Mouse (Mus musculus): ENCODE data around the gene Ap5m1. TPM values are rescaled to one million over a fixed set of nuclear protein-coding genes. Genes with fewer than 3 reads are reported as not detected.

The Ap5m1 gene
- total and polyA plus RNA-seq, 2 experiments from 2014 or later, result 15.8 to 20.5 TPM

DNA sequence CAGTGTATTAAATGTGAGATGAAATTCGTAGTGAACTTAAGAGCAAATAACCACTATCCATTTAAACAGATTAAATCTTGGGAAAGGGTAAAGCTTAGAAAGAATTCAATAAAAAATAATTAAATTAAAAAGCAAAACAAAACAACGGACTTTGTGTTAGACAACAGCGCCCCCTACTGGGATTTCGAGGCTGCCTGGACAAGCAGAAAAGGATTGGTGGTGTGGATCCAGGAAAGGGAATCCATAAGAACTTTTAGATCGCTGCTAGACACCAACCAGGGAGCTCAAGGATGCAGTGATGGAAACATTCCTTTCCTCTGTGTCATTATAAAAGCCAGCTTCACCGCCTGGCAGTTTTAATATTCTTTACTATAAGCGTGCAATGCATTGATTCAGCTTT, 52.5 kb downstream of the Ap5m1 start:
- Histone ChIP-seq H3K27ac (no peak overlapping the region), H3K27me3 (ENCODE audit: insufficient read depth, low read length) (no peaks in the 10 kb centered on the region), H3K36me3 (ENCODE audit: insufficient read depth, low read length) (no peaks in the 10 kb centered on the region), H3K4me2 (ENCODE audit: low read depth, low read length) (no peak overlapping the region), H3K4me3 (ENCODE audit: low read length) (no peak overlapping the region), H3K4me1 (ENCODE audit: insufficient read depth, low read length) (no peaks in the 10 kb centered on the region), H3K9ac (replicated peaks; ENCODE audit: low read length) (no peak overlapping the region), H3K9me3 (ENCODE audit: low read length) (no peaks in the 10 kb centered on the region)
- DNase-seq (ENCODE audit: low spot score) (peak; percentile 83), ATAC-seq (no peak)
- TF ChIP-seq CTCF (IDR thresholded peaks at IDR 0.05; ENCODE audit: low read depth), result peak; percentile 74
- WGBS, result 14% methylated on average over 7 of the region's 7 CpGs

DNA sequence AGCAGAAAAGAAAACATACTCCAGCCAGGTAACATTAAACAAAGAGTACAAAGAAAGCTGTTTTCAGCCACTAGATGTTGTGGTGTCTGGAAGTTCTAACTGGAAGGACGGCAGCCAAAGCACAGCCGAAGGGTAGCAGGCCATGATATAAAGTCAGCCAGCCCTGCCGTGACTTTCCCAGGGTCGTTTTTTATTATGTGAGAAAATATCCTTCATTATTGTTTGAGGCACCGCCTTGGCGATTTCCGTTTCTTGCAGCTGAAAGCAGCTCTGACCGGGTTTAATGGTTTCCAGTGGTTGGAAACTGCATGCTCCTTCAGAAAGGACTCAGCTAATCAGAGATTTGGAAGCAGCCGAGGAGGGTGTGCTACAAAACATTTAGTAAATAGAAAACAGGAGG, 55.8 kb downstream of the Ap5m1 start:
- H3K9ac ChIP-seq (replicated peaks; ENCODE audit: low read length), result no peak overlapping the region
- H3K4me1 ChIP-seq (ENCODE audit: insufficient read depth, low read length), result no peaks in the 10 kb centered on the region
- DNase-seq (ENCODE audit: low spot score) (no peak), ATAC-seq (no peak)
- H3K4me3 ChIP-seq (ENCODE audit: low read length), result no peak overlapping the region
- H3K36me3 ChIP-seq (ENCODE audit: insufficient read depth, low read length), result no peaks in the 10 kb centered on the region
- H3K9me3 ChIP-seq (ENCODE audit: low read length), result no peaks in the 10 kb centered on the region
- WGBS, result 64% methylated on average over 9 of the region's 9 CpGs
- no peak overlapping the region for H3K27ac ChIP-seq
- no peaks in the 10 kb centered on the region for H3K27me3 ChIP-seq (ENCODE audit: insufficient read depth, low read length)
- H3K4me2 ChIP-seq (ENCODE audit: low read depth, low read length), result no peak overlapping the region
- TF ChIP-seq CTCF (IDR thresholded peaks at IDR 0.05; ENCODE audit: low read depth), result no peak

DNA sequence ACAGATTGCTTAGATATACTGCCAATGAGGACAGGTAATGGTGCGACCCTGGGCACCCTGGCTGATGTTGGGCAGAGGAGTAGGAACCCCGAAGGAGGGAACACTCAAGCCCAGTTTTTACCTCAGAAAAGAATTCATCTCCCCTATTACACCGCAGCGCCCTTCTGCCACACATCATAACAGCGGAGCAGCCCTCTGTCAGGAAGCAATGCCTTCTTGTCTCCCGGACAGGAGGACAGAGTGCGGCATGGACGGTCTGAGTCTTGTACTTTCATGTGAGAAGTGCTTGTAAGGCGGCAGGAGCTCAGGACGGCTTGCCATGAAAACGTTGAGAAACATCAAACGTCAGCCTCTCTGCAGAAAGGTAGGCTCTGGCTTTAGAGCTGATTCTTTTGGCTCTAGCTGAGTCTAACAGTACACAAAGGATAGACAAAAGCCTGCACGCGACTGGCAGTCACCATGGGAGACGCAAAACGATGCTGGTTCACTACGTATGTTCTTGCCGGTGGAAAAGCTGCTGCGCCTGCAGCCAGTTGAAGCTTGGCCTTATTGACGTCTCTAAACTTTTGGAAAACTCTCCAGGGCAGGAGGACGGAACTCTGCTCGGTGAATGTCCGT, 61.4 kb downstream of the Ap5m1 start:
- peak overlapping the region; percentile 14; the same call in 1 of the 2 replicates for H3K4me3 ChIP-seq (ENCODE audit: low read length)
- ATAC-seq (peak; percentile 55; the same call in 1 of the 2 replicates), DNase-seq (ENCODE audit: low spot score) (peak; percentile 34)
- no peaks in the 10 kb centered on the region for H3K4me1 ChIP-seq (ENCODE audit: insufficient read depth, low read length)
- H3K4me2 ChIP-seq (ENCODE audit: low read depth, low read length), result peak overlapping the region; percentile 46
- H3K9me3 ChIP-seq (ENCODE audit: low read length), result no peaks in the 10 kb centered on the region
- no peak overlapping the region for H3K9ac ChIP-seq (replicated peaks; ENCODE audit: low read length)
- H3K27ac ChIP-seq, result no peak overlapping the region
- H3K36me3 ChIP-seq (ENCODE audit: insufficient read depth, low read length), result no peaks in the 10 kb centered on the region
- WGBS, result 20% methylated on average over 23 of the region's 23 CpGs
- no peak for TF ChIP-seq CTCF (IDR thresholded peaks at IDR 0.05; ENCODE audit: low read depth)
- H3K27me3 ChIP-seq (ENCODE audit: insufficient read depth, low read length), result no peaks in the 10 kb centered on the region

DNA sequence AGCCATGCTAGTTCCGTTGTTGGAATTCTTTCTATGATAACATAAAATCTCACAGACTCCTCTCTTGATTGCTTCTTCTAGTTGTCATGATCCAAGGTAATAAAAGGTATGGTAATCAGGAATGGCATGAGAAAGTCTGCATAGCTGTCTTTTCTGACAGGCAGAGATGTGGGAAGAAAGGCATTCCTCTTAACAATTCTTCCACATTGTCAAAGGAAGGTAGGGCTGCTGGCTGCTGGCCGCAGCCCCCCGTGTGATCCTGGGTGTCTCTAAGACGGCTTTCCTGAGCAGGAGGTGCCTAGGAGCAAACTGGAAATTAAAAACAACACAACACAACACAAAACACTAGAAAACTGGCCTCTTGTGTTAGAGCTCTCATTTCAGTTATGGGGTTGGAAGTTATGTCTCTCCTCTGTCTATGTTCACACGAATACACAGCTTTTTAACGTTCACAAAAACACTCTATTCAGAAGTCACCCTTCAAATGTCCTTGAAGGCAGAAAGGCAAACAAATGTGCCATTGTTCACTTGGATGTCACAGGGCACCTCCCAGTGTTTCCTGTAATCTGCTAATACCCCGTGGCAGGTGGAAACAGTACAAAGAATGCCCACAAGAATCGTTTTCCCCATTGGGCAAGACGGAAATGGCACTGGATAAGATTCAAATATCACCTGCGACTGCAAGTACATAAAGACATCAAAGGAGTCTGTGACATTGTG, 62.8 kb downstream of the Ap5m1 start:
- no peaks in the 10 kb centered on the region for H3K27me3 ChIP-seq (ENCODE audit: insufficient read depth, low read length)
- no peaks in the 10 kb centered on the region for H3K36me3 ChIP-seq (ENCODE audit: insufficient read depth, low read length)
- 34% methylated on average over 10 of the region's 10 CpGs for WGBS
- no peaks in the 10 kb centered on the region for H3K9me3 ChIP-seq (ENCODE audit: low read length)
- no peak for TF ChIP-seq CTCF (IDR thresholded peaks at IDR 0.05; ENCODE audit: low read depth)
- DNase-seq (ENCODE audit: low spot score) (no peak), ATAC-seq (no peak)
- H3K4me1 ChIP-seq (ENCODE audit: insufficient read depth, low read length), result no peaks in the 10 kb centered on the region
- H3K4me3 ChIP-seq (ENCODE audit: low read length), result no peak overlapping the region
- H3K27ac ChIP-seq, result no peak overlapping the region
- H3K4me2 ChIP-seq (ENCODE audit: low read depth, low read length), result no peak overlapping the region
- no peak overlapping the region for H3K9ac ChIP-seq (replicated peaks; ENCODE audit: low read length)

DNA sequence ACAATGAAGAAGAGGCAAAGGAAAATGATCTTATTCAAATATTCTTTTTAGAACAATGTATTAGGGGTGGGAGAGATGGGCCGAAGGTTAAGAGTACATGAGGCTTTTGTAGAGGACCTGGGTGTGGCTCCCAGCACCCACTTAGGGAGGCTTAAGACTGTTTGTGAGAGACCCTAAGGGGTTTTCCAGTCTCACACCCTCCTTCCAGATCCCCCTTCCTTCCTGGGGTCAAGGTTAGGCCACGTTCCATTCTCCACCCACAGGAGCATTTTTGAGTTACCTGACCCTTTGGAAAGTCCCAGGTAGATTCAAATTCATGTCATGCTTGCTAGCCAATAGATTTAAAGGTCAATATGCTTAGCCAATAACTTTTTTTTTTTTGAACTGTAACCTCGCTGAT, 66.5 kb downstream of the Ap5m1 start:
- Histone ChIP-seq H3K36me3 (ENCODE audit: insufficient read depth, low read length) (no peaks in the 10 kb centered on the region), H3K27ac (no peak overlapping the region), H3K27me3 (ENCODE audit: insufficient read depth, low read length) (no peaks in the 10 kb centered on the region), H3K4me1 (ENCODE audit: insufficient read depth, low read length) (no peaks in the 10 kb centered on the region), H3K4me3 (ENCODE audit: low read length) (no peak overlapping the region), H3K4me2 (ENCODE audit: low read depth, low read length) (no peak overlapping the region), H3K9me3 (ENCODE audit: low read length) (no peaks in the 10 kb centered on the region), H3K9ac (replicated peaks; ENCODE audit: low read length) (no peak overlapping the region)
- 87% methylated on average over 3 of the region's 3 CpGs for WGBS
- DNase-seq (ENCODE audit: low spot score) (no peak), ATAC-seq (no peak)
- TF ChIP-seq CTCF (IDR thresholded peaks at IDR 0.05; ENCODE audit: low read depth), result no peak

DNA sequence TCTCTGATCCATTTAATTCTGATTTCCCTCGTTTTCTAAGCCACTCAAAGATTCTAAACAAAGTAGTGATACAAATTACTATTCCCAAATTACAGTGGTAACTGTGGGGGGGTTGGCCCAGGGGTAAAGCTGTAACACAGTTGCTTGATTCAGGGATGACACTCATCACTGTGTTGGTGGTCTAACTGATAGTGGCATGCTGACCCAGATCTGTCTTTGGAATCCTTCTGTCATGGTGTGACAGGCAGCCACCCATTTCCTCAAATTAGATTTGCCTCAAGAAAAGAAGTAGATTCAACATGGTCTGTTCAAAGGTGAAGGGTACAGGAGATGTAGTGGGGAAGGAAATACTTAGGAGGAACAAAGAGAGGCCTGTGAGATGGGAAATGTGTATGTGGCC, 72.3 kb downstream of the Ap5m1 start:
- H3K9me3 ChIP-seq (ENCODE audit: low read length), result no peaks in the 10 kb centered on the region
- H3K4me3 ChIP-seq (ENCODE audit: low read length), result no peak overlapping the region
- H3K27me3 ChIP-seq (ENCODE audit: insufficient read depth, low read length), result no peaks in the 10 kb centered on the region
- H3K9ac ChIP-seq (replicated peaks; ENCODE audit: low read length), result no peak overlapping the region
- no peak overlapping the region for H3K4me2 ChIP-seq (ENCODE audit: low read depth, low read length)
- WGBS, result 59% methylated on average over 1 of the region's 1 CpGs
- no peak for ATAC-seq
- no peaks in the 10 kb centered on the region for H3K36me3 ChIP-seq (ENCODE audit: insufficient read depth, low read length)
- H3K27ac ChIP-seq, result no peak overlapping the region
- no peaks in the 10 kb centered on the region for H3K4me1 ChIP-seq (ENCODE audit: insufficient read depth, low read length)
- TF ChIP-seq CTCF (IDR thresholded peaks at IDR 0.05; ENCODE audit: low read depth), result no peak
- DNase-seq (ENCODE audit: low spot score), result no peak

DNA sequence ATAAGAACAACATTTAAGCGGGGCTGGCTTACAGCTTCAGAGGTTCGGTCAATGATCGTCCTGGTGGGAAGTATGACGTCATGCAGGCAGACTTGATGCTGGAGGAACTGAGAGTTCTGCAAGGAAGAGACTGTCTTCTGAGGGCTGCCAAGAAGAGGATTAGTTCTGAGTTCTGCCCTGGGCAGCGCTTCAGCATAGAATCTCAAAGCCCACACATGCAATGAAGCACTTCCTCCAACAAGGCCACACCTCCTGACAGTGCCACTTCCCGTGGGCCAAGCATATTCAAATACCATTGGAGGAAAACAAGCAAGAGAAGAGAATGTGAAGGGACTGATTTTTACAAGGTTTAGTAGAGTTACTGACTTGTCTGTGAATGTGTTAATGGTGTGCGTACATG, 74.9 kb downstream of the Ap5m1 start:
- no peak overlapping the region for H3K4me3 ChIP-seq (ENCODE audit: low read length)
- no peaks in the 10 kb centered on the region for H3K27me3 ChIP-seq (ENCODE audit: insufficient read depth, low read length)
- TF ChIP-seq CTCF (IDR thresholded peaks at IDR 0.05; ENCODE audit: low read depth), result no peak
- no peak overlapping the region for H3K27ac ChIP-seq
- no peak overlapping the region for H3K4me2 ChIP-seq (ENCODE audit: low read depth, low read length)
- DNase-seq (ENCODE audit: low spot score), result no peak
- H3K4me1 ChIP-seq (ENCODE audit: insufficient read depth, low read length), result no peaks in the 10 kb centered on the region
- no peak for ATAC-seq
- no peaks in the 10 kb centered on the region for H3K36me3 ChIP-seq (ENCODE audit: insufficient read depth, low read length)
- H3K9ac ChIP-seq (replicated peaks; ENCODE audit: low read length), result no peak overlapping the region
- H3K9me3 ChIP-seq (ENCODE audit: low read length), result no peaks in the 10 kb centered on the region
- 94% methylated on average over 7 of the region's 7 CpGs for WGBS

Other genes with a start within 250 kb of the Ap5m1 start
- 59.8 and 64.7 TPM in 2 replicates for gene Exoc5, start 556 bp downstream of the Ap5m1 start, total RNA-seq (2014; rRNA removed)
- gene Exoc5, start 556 bp downstream of the Ap5m1 start, polyA plus RNA-seq (2015; fragmentation: Nextera tagmentation; extraction: Ambion mirVana), result 43.3 and 46.4 TPM in 2 replicates
- gene Naa30, start 106.1 kb downstream of the Ap5m1 start, total RNA-seq (2014; rRNA removed), result 38.2 TPM in 2 replicates
- 8.6 and 9.1 TPM in 2 replicates for gene Naa30, start 106.1 kb downstream of the Ap5m1 start, polyA plus RNA-seq (2015; fragmentation: Nextera tagmentation; extraction: Ambion mirVana)
- gene ccdc198, start 179.4 kb downstream of the Ap5m1 start, total RNA-seq (2014; rRNA removed), result not detected in 2 replicates
- gene ccdc198, start 179.4 kb downstream of the Ap5m1 start, polyA plus RNA-seq (2015; fragmentation: Nextera tagmentation; extraction: Ambion mirVana), result 0.18 and 0.19 TPM in 2 replicates